Mouse (Mus musculus): ENCODE results near the gene Hist2h3c2. TPM values are rescaled to one million over a fixed set of nuclear protein-coding genes. Genes with fewer than 3 reads are reported as not detected.
"Not testable (repeated sequence)": the region's sequence is repeated elsewhere in the genome, so short reads cannot be mapped to it uniquely, and the experiment has no call there.

Gene Hist2h3c2
- polyA plus RNA-seq, 1 experiment from 2014 or later = 1.8 TPM

- H3K36me3 ChIP-seq (ENCODE audit: control insufficient read depth, insufficient read depth, low read length) = no peaks in the 10 kb centered on the region
Observed at GRCm38 (mm10) chr3:96269511-96270474, 30.9 kb upstream of the Hist2h3c2 start, which contains the start of gene Hist2h2bb. Gene Hist2h2bb (plus strand): TSS chr3:96269752.

GRCm38 (mm10) chr3:96268776-96269378 is 29.9 kb upstream of the Hist2h3c2 start:
- Histone ChIP-seq H3K27ac (ENCODE audit: low read depth, low read length) (peak overlapping the region; percentile 97), H3K9ac (ENCODE audit: low read depth, low read length) (peak overlapping the region; percentile 79), H3K4me3 (ENCODE audit: low read depth, low read length) (peak overlapping the region; percentile 39), H3K4me2 (peak overlapping the region; percentile 77)
- H3K4me1 ChIP-seq (ENCODE audit: control insufficient read depth, insufficient read depth, low read length); H3K27me3 ChIP-seq (ENCODE audit: control insufficient read depth, insufficient read depth, low read length); H3K9me3 ChIP-seq (replicated peaks; ENCODE audit: control insufficient read depth, low read length); H3K36me3 ChIP-seq (ENCODE audit: control insufficient read depth, insufficient read depth, low read length): not testable (repeated sequence)
- WGBS (ENCODE audit: insufficient replicate concordance) = under 1% methylated on average over 9 of the region's 44 CpGs
- ATAC-seq (replicated peaks; ENCODE audit: insufficient number of reproducible peaks, low FRiP score, low TSS enrichment) = peak; percentile 13; the same call in 1 of the 2 replicates

More at GRCm38 (mm10) chr3:96269511-96270474, 30.9 kb upstream of the Hist2h3c2 start, which contains the start of gene Hist2h2bb:
- under 1% methylated on average over 45 of the region's 45 CpGs for WGBS (ENCODE audit: insufficient replicate concordance)
- Histone ChIP-seq H3K9ac (ENCODE audit: low read depth, low read length) (peak within 1 kb of the TSS; percentile 79), H3K27ac (ENCODE audit: low read depth, low read length) (peak within 1 kb of the TSS; percentile 97), H3K4me1 (ENCODE audit: control insufficient read depth, insufficient read depth, low read length) (no peaks in the 10 kb centered on the region), H3K9me3 (replicated peaks; ENCODE audit: control insufficient read depth, low read length) (no peaks in the 10 kb centered on the region), H3K4me2 (peak within 1 kb of the TSS; percentile 77), H3K4me3 (ENCODE audit: low read depth, low read length) (peak within 1 kb of the TSS; percentile 39), H3K27me3 (ENCODE audit: control insufficient read depth, insufficient read depth, low read length) (no peaks in the 10 kb centered on the region)
- ATAC-seq (replicated peaks; ENCODE audit: insufficient number of reproducible peaks, low FRiP score, low TSS enrichment) = peak; percentile 95

GRCm38 (mm10) chr3:96268051-96268775 is 29.3 kb upstream of the Hist2h3c2 start, which contains the start of gene Hist2h3b:
Gene Hist2h3b (plus strand): TSS chr3:96268654.
- Histone ChIP-seq H3K9ac (ENCODE audit: low read depth, low read length) (peak within 1 kb of the TSS; percentile 79), H3K4me2 (peak within 1 kb of the TSS; percentile 77), H3K27me3 (ENCODE audit: control insufficient read depth, insufficient read depth, low read length) (no peaks in the 10 kb centered on the region), H3K36me3 (ENCODE audit: control insufficient read depth, insufficient read depth, low read length) (no peaks in the 10 kb centered on the region), H3K4me3 (ENCODE audit: low read depth, low read length) (peak within 1 kb of the TSS; percentile 39), H3K27ac (ENCODE audit: low read depth, low read length) (peak within 1 kb of the TSS; percentile 97), H3K9me3 (replicated peaks; ENCODE audit: control insufficient read depth, low read length) (no peaks in the 10 kb centered on the region), H3K4me1 (ENCODE audit: control insufficient read depth, insufficient read depth, low read length) (no peaks in the 10 kb centered on the region; the same call in 1 of the 2 replicates)
- WGBS (ENCODE audit: insufficient replicate concordance) = 27% methylated on average over 28 of the region's 30 CpGs
- ATAC-seq (replicated peaks; ENCODE audit: insufficient number of reproducible peaks, low FRiP score, low TSS enrichment) = peak; percentile 52

GRCm38 (mm10) chr3:96267541-96267940 is 28.6 kb upstream of the Hist2h3c2 start:
- no peak overlapping the region for H3K9ac ChIP-seq (ENCODE audit: low read depth, low read length)
- H3K36me3 ChIP-seq (ENCODE audit: control insufficient read depth, insufficient read depth, low read length) = no peaks in the 10 kb centered on the region
- no peaks in the 10 kb centered on the region; the same call in 1 of the 2 replicates for H3K4me1 ChIP-seq (ENCODE audit: control insufficient read depth, insufficient read depth, low read length)
- no peak for ATAC-seq (replicated peaks; ENCODE audit: insufficient number of reproducible peaks, low FRiP score, low TSS enrichment)
- no peak overlapping the region for H3K4me3 ChIP-seq (ENCODE audit: low read depth, low read length)
- H3K27me3 ChIP-seq (ENCODE audit: control insufficient read depth, insufficient read depth, low read length) = no peaks in the 10 kb centered on the region
- H3K9me3 ChIP-seq (replicated peaks; ENCODE audit: control insufficient read depth, low read length) = no peaks in the 10 kb centered on the region
- H3K4me2 ChIP-seq = peak overlapping the region; percentile 61
- 80% methylated on average over 4 of the region's 4 CpGs for WGBS (ENCODE audit: insufficient replicate concordance)
- peak overlapping the region; percentile 82 for H3K27ac ChIP-seq (ENCODE audit: low read depth, low read length)

- H3K4me2 ChIP-seq = no peak overlapping the region
- H3K36me3 ChIP-seq (ENCODE audit: control insufficient read depth, insufficient read depth, low read length) = no peaks in the 10 kb centered on the region
- H3K9ac ChIP-seq (ENCODE audit: low read depth, low read length) = no peak overlapping the region
- ATAC-seq (replicated peaks; ENCODE audit: insufficient number of reproducible peaks, low FRiP score, low TSS enrichment) = no peak
- 60% methylated on average over 8 of the region's 8 CpGs for WGBS (ENCODE audit: insufficient replicate concordance)
- H3K4me3 ChIP-seq (ENCODE audit: low read depth, low read length) = no peak overlapping the region
- H3K27ac ChIP-seq (ENCODE audit: low read depth, low read length) = no peak overlapping the region
- H3K9me3 ChIP-seq (replicated peaks; ENCODE audit: control insufficient read depth, low read length) = no peaks in the 10 kb centered on the region
- no peaks in the 10 kb centered on the region for H3K27me3 ChIP-seq (ENCODE audit: control insufficient read depth, insufficient read depth, low read length)
- peaks cover 5% of the 10 kb centered on the region for H3K4me1 ChIP-seq (ENCODE audit: control insufficient read depth, insufficient read depth, low read length)
Observed at GRCm38 (mm10) chr3:96266132-96266710, 27.3 kb upstream of the Hist2h3c2 start.

- no peak for ATAC-seq (replicated peaks; ENCODE audit: insufficient number of reproducible peaks, low FRiP score, low TSS enrichment)
- Histone ChIP-seq H3K9me3 (replicated peaks; ENCODE audit: control insufficient read depth, low read length) (no peaks in the 10 kb centered on the region), H3K36me3 (ENCODE audit: control insufficient read depth, insufficient read depth, low read length) (no peaks in the 10 kb centered on the region), H3K27me3 (ENCODE audit: control insufficient read depth, insufficient read depth, low read length) (no peaks in the 10 kb centered on the region), H3K4me1 (ENCODE audit: control insufficient read depth, insufficient read depth, low read length) (peaks cover 5% of the 10 kb centered on the region), H3K4me2 (peak overlapping the region; percentile 87; the same call in 1 of the 2 replicates), H3K4me3 (ENCODE audit: low read depth, low read length) (no peak overlapping the region), H3K9ac (ENCODE audit: low read depth, low read length) (peak overlapping the region; percentile 88), H3K27ac (ENCODE audit: low read depth, low read length) (peak overlapping the region; percentile 98; the same call in 1 of the 2 replicates)
- 76% methylated on average over 7 of the region's 7 CpGs for WGBS (ENCODE audit: insufficient replicate concordance)
Observed at GRCm38 (mm10) chr3:96264404-96264949, 25.6 kb upstream of the Hist2h3c2 start.

- H3K4me1 ChIP-seq (ENCODE audit: control insufficient read depth, insufficient read depth, low read length) = peaks cover 5% of the 10 kb centered on the region
- no peak for ATAC-seq (replicated peaks; ENCODE audit: insufficient number of reproducible peaks, low FRiP score, low TSS enrichment)
Observed at GRCm38 (mm10) chr3:96263558-96264403, 24.9 kb upstream of the Hist2h3c2 start.

More at GRCm38 (mm10) chr3:96263558-96264403, 24.9 kb upstream of the Hist2h3c2 start:
- Histone ChIP-seq H3K27ac (ENCODE audit: low read depth, low read length) (peak overlapping the region; percentile 98), H3K27me3 (ENCODE audit: control insufficient read depth, insufficient read depth, low read length) (no peaks in the 10 kb centered on the region), H3K9me3 (replicated peaks; ENCODE audit: control insufficient read depth, low read length) (no peaks in the 10 kb centered on the region), H3K4me3 (ENCODE audit: low read depth, low read length) (peak overlapping the region; percentile 57), H3K36me3 (ENCODE audit: control insufficient read depth, insufficient read depth, low read length) (no peaks in the 10 kb centered on the region), H3K4me2 (peak overlapping the region; percentile 87), H3K9ac (ENCODE audit: low read depth, low read length) (peak overlapping the region; percentile 88)
- 12% methylated on average over 27 of the region's 27 CpGs for WGBS (ENCODE audit: insufficient replicate concordance)
